Mouse (Mus musculus) megakaryocyte, embryonic 14.5 days (primary cell): ENCODE data around the gene Lnx1. TPM values are rescaled to one million over a fixed set of nuclear protein-coding genes. Genes with fewer than 3 reads are reported as not detected.

Experiments
- H3K27me3 ChIP-seq: replicated peaks from 2 replicates; pipeline ENCODE3; 2012; ENCODE audit warnings: inconsistent platforms
- H3K36me3 ChIP-seq: replicated peaks from 2 replicates; pipeline ENCODE3; 2012; ENCODE audit warnings: low read length, inconsistent platforms, mixed read lengths
- H3K4me1 ChIP-seq: 2 replicates; pipeline ENCODE4 v1.6.1; 2012; ENCODE audit warnings: inconsistent platforms
- H3K4me3 ChIP-seq: replicated peaks from 2 replicates; pipeline ENCODE3; 2012; ENCODE audit warnings: moderate library complexity, mild to moderate bottlenecking, inconsistent platforms
- H3K9me3 ChIP-seq: 2 replicates; pipeline ENCODE4 v1.6.1; 2012; ENCODE audit warnings: inconsistent platforms
- FLI1 ChIP-seq: IDR thresholded peaks from 2 replicates; pipeline ENCODE4 v1.6.1; 2012; ENCODE audit warnings: low read length, inconsistent platforms, mixed read lengths
- GATA1 ChIP-seq: IDR thresholded peaks from 3 replicates; pipeline ENCODE4 v1.6.1; 2012; ENCODE audit warnings: mixed read lengths, low read length, inconsistent platforms, borderline replicate concordance
- polyA plus RNA-seq: library from polyadenylated mRNA; stranded (reverse); fragments of >175 nt; gene quantifications from 2 replicates; pipeline ENCODE4 v1.2.3, GENCODE M21; 2012; ENCODE audit warnings: low replicate concordance; ENCODE audit not compliant: insufficient read depth

The Lnx1 gene
- polyA plus RNA-seq, 1 experiment, result not detected

DNA sequence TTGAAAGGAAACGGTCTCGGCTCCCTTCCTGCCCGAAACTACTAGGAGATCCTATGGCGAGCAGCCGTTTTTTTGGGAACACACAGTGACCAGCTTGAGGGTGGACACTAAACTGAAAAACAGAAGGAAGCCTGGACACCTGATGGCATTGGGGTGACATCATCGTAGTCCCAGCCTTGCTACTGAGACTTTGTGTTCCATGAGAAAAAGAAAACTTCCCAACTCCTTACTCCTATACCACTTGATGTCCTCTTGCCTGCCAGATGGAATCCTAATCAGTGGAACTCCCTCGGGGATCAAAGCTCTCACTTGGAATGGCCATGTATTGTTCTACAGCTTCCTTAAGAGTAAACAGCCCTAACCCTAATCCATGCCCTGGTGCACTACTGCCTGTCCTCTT is 23.1 kb downstream of the Lnx1 start:
- no peak for TF ChIP-seq GATA1
- TF ChIP-seq FLI1, result no peak
- no peak overlapping the region for H3K4me3 ChIP-seq
- peaks cover 8% of the 10 kb centered on the region for H3K27me3 ChIP-seq
- H3K36me3 ChIP-seq, result no peaks in the 10 kb centered on the region
- H3K9me3 ChIP-seq, result no peaks in the 10 kb centered on the region
- peaks cover 5% of the 10 kb centered on the region; the same call in 1 of the 2 replicates for H3K4me1 ChIP-seq

DNA sequence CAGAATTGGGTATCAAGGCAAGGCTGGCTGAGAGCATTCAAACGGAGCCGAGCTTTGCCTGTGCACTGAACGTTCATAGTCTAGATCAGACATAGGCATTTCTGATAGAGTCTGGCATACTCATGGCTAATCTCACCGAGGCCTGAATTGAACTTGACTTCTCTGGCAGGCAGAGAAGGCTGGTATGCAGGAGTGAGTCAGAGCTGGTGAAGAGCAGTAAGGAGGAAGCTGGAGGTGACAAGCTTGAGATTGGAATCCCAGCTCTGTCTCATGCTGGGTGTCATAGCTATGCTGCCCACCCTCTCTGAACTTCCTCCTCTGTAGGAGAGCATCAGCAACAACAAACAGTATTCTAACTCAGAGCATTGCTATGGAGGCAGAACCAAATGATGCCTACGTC is 24.0 kb downstream of the Lnx1 start:
- TF ChIP-seq FLI1, result no peak
- TF ChIP-seq GATA1, result no peak
- Histone ChIP-seq H3K9me3 (no peaks in the 10 kb centered on the region), H3K27me3 (peaks cover 8% of the 10 kb centered on the region), H3K4me1 (peaks cover 5% of the 10 kb centered on the region; the same call in 1 of the 2 replicates), H3K4me3 (no peak overlapping the region), H3K36me3 (no peaks in the 10 kb centered on the region)

DNA sequence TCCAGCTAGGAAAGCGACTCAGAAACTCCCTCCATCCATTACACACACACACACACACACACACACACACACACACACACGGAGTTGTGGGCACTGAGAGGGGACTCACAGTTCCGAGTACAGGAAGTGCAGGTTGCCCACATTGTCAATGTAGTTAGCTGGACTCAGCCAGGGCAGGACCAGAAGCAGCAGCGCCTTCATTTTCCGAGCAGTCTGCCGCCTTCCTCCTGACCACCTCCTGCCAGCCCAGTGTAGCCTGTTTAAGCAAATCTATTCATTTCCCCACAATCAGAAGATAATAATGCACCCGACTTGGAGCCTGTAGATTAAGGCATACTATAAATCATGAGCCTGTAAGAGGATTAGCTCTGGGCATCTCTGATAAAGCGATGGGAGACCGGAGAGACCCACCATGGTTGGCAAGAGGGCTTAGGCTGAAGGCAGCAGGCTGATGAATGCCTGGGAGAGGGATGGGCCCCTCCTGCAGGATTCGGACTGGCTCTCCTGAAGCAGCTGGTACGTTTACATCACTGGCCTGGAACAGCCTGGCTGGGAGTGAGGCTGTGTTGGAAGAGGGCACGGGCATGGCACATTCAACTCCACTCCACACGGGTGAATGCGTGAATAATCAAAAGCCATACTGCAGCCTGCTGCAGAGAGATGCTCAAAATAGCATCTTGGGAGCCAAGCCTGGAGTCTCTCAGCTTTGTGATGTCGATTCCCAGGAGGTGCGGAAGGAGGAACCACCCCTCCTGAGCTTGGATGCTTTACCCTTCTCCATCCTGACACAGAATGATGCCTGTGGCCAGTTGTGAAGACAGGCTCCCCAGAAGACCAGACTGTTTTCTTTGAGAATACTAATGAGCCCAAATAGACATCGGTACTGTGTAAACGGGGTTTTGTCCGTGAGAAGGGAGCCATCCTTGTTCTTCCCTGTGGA is 25.0 kb downstream of the Lnx1 start:
- Histone ChIP-seq H3K27me3 (peaks cover 8% of the 10 kb centered on the region), H3K4me3 (no peak overlapping the region), H3K9me3 (no peaks in the 10 kb centered on the region), H3K36me3 (no peaks in the 10 kb centered on the region), H3K4me1 (peaks cover 5% of the 10 kb centered on the region; the same call in 1 of the 2 replicates)
- TF ChIP-seq GATA1 (no peak), FLI1 (no peak)

DNA sequence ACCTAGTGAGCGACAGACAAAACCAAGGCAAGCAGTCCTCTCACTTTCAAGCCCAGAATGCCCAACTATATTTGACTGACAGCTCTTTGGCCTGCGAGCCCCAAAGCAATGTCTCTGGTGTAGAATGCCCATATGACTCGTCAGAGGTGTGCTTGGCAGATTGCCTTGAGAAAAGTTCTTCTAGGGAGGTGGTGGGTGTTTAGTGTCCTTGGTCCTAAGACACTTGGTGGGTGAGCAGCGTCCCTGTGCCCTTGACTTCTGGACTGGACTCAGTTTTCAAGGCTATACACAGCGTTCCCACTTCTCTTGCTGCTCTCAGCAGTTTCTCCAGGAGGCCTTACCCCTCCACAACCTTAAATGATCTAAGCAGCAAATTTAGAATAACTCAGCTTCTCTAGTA is 30.2 kb downstream of the Lnx1 start:
- H3K36me3 ChIP-seq, result no peaks in the 10 kb centered on the region
- H3K4me3 ChIP-seq, result no peak overlapping the region
- peaks cover 5% of the 10 kb centered on the region; the same call in 1 of the 2 replicates for H3K4me1 ChIP-seq
- no peaks in the 10 kb centered on the region for H3K9me3 ChIP-seq
- no peak for TF ChIP-seq FLI1
- no peak for TF ChIP-seq GATA1
- peaks cover 6% of the 10 kb centered on the region for H3K27me3 ChIP-seq

DNA sequence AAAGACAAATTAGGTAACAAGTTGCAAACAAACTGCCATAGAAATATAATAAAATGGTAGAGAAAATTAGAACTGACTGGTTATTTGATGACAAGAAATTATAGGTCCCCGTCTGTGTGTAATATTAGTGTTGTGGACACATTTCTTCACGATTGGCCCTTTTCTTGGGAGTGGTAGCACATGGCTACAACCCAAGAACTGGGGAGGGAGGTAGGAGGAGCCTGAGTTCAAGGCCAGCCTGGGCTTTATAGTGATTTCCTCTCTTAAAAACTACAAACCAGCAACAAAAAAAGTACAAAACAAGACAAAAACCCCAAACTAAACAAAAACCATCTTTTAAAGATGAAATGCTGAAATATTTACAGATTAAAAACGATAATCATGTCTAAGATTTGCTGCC is 31.8 kb downstream of the Lnx1 start:
- H3K4me1 ChIP-seq, result peaks cover 5% of the 10 kb centered on the region; the same call in 1 of the 2 replicates
- no peaks in the 10 kb centered on the region for H3K36me3 ChIP-seq

DNA sequence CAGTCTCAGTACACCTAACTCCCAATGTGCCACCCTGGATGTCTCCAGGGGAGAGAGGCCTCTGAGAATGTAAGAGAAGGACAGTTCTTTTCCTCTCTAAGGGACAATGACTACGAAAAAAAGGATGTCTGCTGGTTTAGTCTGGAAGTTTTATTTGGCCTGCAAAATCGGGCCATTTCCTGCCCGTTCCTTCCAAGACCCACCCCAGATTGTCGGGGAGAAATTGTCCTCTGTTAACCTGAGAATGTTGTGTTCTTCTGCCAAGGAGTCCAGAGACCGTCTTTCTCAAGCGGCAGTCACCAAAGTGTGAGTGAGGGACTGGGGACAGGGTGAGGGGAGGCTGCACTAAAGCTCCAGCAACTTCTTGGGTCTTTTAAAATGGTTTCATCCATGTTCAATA is 32.8 kb downstream of the Lnx1 start:
- Histone ChIP-seq H3K27me3 (peaks cover 6% of the 10 kb centered on the region), H3K9me3 (no peaks in the 10 kb centered on the region), H3K4me3 (no peak overlapping the region), H3K36me3 (no peaks in the 10 kb centered on the region), H3K4me1 (no peaks in the 10 kb centered on the region)
- no peak for TF ChIP-seq GATA1
- no peak for TF ChIP-seq FLI1

More for the DNA sequence above, 31.8 kb downstream of the Lnx1 start:
- Histone ChIP-seq H3K9me3 (no peaks in the 10 kb centered on the region), H3K4me3 (no peak overlapping the region), H3K27me3 (peaks cover 4% of the 10 kb centered on the region)
- TF ChIP-seq GATA1 (no peak), FLI1 (no peak)

DNA sequence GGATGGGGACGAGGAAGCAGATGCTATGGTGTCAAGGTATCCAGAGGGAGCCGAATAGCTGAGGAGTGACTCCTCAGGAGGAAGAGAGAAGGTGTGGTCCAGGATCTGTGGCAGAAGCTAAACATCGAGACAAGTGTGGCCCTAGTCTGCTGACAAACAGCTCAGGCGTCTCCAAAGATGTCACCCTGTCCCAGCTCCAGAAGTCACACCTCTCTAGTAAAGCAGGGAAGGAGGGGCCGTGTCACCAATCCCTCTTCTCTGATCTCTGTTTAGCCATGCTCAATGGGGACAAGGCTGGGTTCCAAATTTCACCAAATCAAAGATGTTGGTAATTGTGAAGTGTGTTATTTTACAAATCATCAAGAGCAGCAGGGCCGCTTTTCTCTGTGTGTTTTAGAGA is 33.8 kb downstream of the Lnx1 start:
- H3K36me3 ChIP-seq, result no peaks in the 10 kb centered on the region
- H3K4me1 ChIP-seq, result no peaks in the 10 kb centered on the region
- peaks cover 6% of the 10 kb centered on the region for H3K27me3 ChIP-seq
- TF ChIP-seq FLI1 (no peak), GATA1 (no peak)
- no peak overlapping the region for H3K4me3 ChIP-seq
- no peaks in the 10 kb centered on the region for H3K9me3 ChIP-seq

DNA sequence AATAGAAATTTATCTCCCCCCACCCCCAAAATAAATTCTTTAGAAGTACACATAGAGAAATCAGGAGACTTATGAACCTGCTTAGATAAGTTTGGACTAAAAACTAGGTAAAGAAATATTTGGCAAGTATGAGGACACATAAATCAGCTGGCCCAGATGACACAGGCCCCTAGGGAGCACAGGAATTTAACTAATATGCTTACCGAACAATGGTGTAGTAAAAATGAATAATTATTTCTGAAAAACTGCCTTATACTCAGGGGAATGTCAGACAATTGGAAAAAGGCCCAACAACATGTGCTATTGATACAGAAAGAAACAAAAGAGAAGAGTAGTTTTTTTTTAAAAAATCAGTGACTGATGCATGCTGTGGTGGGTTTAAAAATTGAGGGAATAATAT is 40.1 kb downstream of the Lnx1 start:
- Histone ChIP-seq H3K9me3 (0 out of 2 replicates have a peak, but pooled peaks cover 4% of the 10 kb centered on the region), H3K4me1 (no peaks in the 10 kb centered on the region), H3K4me3 (no peak overlapping the region), H3K36me3 (no peaks in the 10 kb centered on the region), H3K27me3 (peaks cover 4% of the 10 kb centered on the region)
- TF ChIP-seq GATA1 (no peak), FLI1 (no peak)

DNA sequence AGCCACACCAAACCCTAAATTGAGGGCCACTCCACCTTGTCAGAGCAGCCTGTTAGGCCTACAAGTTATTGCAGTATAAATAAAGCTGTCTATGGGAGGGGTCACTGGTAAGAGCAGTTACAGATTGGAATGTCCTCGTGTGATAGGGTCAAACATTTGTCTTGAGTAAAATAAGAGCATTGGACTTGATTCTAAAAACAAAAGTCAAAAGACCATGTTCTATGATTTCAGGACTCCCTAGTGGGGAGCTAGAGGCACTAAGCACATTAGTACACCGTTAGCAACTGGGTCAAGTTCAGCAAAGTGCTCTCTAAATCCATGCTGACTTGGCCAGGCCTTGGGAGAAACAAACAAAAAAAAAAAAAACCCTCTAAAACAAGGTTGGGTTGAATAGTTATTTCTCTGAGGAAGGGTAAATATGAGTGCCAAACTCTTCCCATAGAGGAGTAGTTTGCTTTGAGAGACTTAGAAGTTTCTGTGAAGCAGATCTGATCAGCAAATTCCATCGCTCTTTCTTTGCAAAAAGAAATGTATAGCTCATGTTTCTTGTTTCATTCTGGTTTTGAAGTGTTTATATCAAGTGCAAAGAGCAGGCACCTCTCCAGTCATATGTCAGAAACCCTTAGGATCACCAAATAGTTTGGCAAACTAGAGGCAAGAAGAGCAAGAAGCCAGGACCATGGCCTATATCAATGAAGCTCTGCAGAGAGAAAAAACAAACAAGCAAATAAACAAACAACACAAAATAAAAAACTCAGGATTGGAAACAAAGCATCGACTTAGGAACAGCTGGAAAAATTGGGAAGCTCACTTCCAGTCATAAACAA is 40.8 kb downstream of the Lnx1 start:
- Histone ChIP-seq H3K9me3 (0 out of 2 replicates have a peak, but pooled peaks cover 4% of the 10 kb centered on the region), H3K36me3 (no peaks in the 10 kb centered on the region), H3K4me1 (no peaks in the 10 kb centered on the region), H3K27me3 (peaks cover 4% of the 10 kb centered on the region), H3K4me3 (no peak overlapping the region)
- no peak for TF ChIP-seq GATA1
- no peak for TF ChIP-seq FLI1
